Mouse (Mus musculus): ENCODE measurements around the gene Stk39.

DNA sequence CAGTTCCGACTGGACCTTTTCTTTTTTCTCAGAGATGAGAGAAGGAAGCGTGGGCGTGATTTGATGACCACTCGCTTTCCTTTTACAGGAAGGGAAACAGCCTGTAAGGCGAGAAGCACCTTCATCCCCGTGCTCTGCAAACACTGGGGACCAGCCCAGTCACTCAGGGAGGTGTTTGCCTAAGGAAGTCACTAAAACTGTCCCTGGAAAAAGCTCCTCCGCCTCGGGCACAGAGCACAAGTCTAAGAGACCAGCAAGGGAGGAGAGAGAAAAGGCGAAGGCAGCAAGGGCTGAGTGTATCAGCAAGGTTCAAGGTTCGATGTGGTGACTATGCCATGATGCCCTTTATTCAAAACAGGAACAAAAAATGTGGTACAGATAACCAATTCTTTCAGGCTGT lies 35.8 kb downstream of the Stk39 start:
- no peak for TF ChIP-seq CTCF (IDR thresholded peaks at IDR 0.05; ENCODE audit: insufficient read depth, low read depth, low read length)
- no peak for TF ChIP-seq POLR2A (IDR thresholded peaks at IDR 0.05; ENCODE audit: insufficient read depth, low read depth, low read length)

Measured in olfactory bulb, adult 2 months (tissue).